Mouse (Mus musculus) left cerebral cortex, postnatal 14 days (tissue): ENCODE results near the gene Plxnb3. TPM values are rescaled to one million over a fixed set of nuclear protein-coding genes. Genes with fewer than 3 reads are reported as not detected.

Source experiments
- DNase-seq, 2 experiments: peaks; one replicate each; pipeline ENCODE4 v3.0.0; 2021 to 2022; ENCODE audit warnings: low spot score in 2 of 2, mixed read lengths in 1 of 2
- intact Hi-C: fragments of 180-260 bp; cut with DNase I; formaldehyde crosslinking; loops from one replicate; pipeline ENCODE4 v1.15.1; 2025
- total RNA-seq, 2 experiments: library from RNA; stranded (reverse); gene quantifications; 2 replicates each; pipeline ENCODE4 v1.2.3; 2021

Plxnb3 gene
- total RNA-seq, 2 experiments from 2014 or later: 9.9 to 13.4 TPM

GRCm38 (mm10) chrX:73774168-73774760 lies 17.4 kb downstream of the Plxnb3 start, which contains the start of gene Srpk3:
TSS of gene Srpk3 (plus strand) at chrX:73774405.
- intact Hi-C loops: no loop called here

GRCm38 (mm10) chrX:73774802-73775483 lies 18.1 kb downstream of the Plxnb3 start:
- no peak for DNase-seq
- intact Hi-C loops: no loop called here

More at GRCm38 (mm10) chrX:73774168-73774760, 17.4 kb downstream of the Plxnb3 start, which contains the start of gene Srpk3:
- peak in 1 of 2 experiments; percentile 44 for DNase-seq

- DNase-seq: no peak
- intact Hi-C loops: no loop called here
Observed at GRCm38 (mm10) chrX:73782227-73782626, 25.3 kb downstream of the Plxnb3 start.

- intact Hi-C loops: loop anchor here (5.0 kb wide), 1 partner anchor 68 kb away; the partner anchor contains the start of genes Abcd1 and Bcap31
Observed at GRCm38 (mm10) chrX:73785666-73786065, 28.8 kb downstream of the Plxnb3 start.

GRCm38 (mm10) chrX:73786364-73787224 lies 29.7 kb downstream of the Plxnb3 start, which contains the start of the genes Idh3g and Ssr4:
TSS of gene Idh3g (minus strand) at chrX:73786897.
TSS of gene Ssr4 (plus strand) at chrX:73787028.
- intact Hi-C loops: loop anchor here (5.0 kb wide), 1 partner anchor 69 kb away; the partner anchor contains the start of genes Abcd1 and Bcap31

More at GRCm38 (mm10) chrX:73785666-73786065, 28.8 kb downstream of the Plxnb3 start:
- no peak for DNase-seq

GRCm38 (mm10) chrX:73787225-73787558 lies 30.3 kb downstream of the Plxnb3 start:
- no peak for DNase-seq
- intact Hi-C loops: loop anchor here (5.0 kb wide), 1 partner anchor 70 kb away; the partner anchor contains the start of genes Abcd1 and Bcap31

More at GRCm38 (mm10) chrX:73786364-73787224, 29.7 kb downstream of the Plxnb3 start, which contains the start of the genes Idh3g and Ssr4:
- DNase-seq: peak; percentile 91 to 95

GRCm38 (mm10) chrX:73788501-73788900 lies 31.6 kb downstream of the Plxnb3 start:
- intact Hi-C loops: loop anchor here (5.0 kb wide), 1 partner anchor 71 kb away; the partner anchor contains the start of genes Abcd1 and Bcap31
- DNase-seq: no peak

- intact Hi-C loops: no loop called here
- no peak for DNase-seq
Observed at GRCm38 (mm10) chrX:73793039-73793438, 36.1 kb downstream of the Plxnb3 start.

- DNase-seq: no peak
- intact Hi-C loops: no loop called here
Observed at GRCm38 (mm10) chrX:73793505-73793904, 36.6 kb downstream of the Plxnb3 start.

- intact Hi-C loops: loop anchor here (5.0 kb wide), 1 partner anchor 150 kb away; no protein-coding TSS in a partner anchor
- no peak for DNase-seq
Observed at GRCm38 (mm10) chrX:73797511-73797910, 40.6 kb downstream of the Plxnb3 start.

- DNase-seq: peak; percentile 50 to 63
- intact Hi-C loops: loop anchor here (5.0 kb wide), 1 partner anchor 149 kb away; no protein-coding TSS in a partner anchor
Observed at GRCm38 (mm10) chrX:73798502-73798901, 41.6 kb downstream of the Plxnb3 start.

DNA sequence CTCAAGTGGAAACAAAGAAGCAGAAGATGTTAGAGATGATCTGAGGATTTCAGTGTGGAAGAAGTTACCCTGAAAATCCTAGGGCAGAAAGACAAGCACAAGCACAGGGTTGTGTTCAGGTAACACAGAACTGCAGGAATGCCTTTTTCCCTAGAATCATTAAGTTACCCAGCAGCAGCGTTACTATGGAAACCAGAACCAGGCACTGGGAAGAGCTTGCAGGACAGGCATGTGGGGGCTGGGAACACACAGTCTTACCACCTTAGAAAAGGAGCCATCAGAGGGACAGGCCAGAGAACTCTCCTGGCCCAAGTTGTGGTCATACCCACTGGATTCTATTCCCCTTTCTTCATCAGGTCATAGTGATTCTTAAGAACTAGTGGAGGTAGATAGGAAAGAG lies 48.9 kb downstream of the Plxnb3 start:
- intact Hi-C loops: no loop called here
- DNase-seq: peak in 1 of 2 experiments; percentile 30

GRCm38 (mm10) chrX:73815072-73815471 lies 58.2 kb downstream of the Plxnb3 start:
- intact Hi-C loops: no loop called here
- no peak for DNase-seq

GRCm38 (mm10) chrX:73816596-73817314 lies 59.9 kb downstream of the Plxnb3 start:
- intact Hi-C loops: no loop called here
- no peak for DNase-seq

Other genes with a start within 250 kb of the Plxnb3 start
- gene Dusp9, start 117.7 kb upstream of the Plxnb3 start, total RNA-seq: under 1 TPM; 0.79 to 0.82 TPM
- gene Pnck, start 97.0 kb upstream of the Plxnb3 start, total RNA-seq: 100 to 1,000 TPM; 145 to 153 TPM
- gene Slc6a8, start 83.9 kb upstream of the Plxnb3 start, total RNA-seq: 10 to 100 TPM; 85.8 to 86.1 TPM
- 10 to 100 TPM; 69.5 to 78.3 TPM for gene Bcap31, start 40.9 kb upstream of the Plxnb3 start, total RNA-seq
- gene Abcd1, start 40.5 kb upstream of the Plxnb3 start, total RNA-seq: 10 to 100 TPM; 14.8 to 14.9 TPM
- 1 to 10 TPM; 5.8 to 7.0 TPM for gene Srpk3, start 17.3 kb downstream of the Plxnb3 start, total RNA-seq
- gene Idh3g, start 29.8 kb downstream of the Plxnb3 start, total RNA-seq: 100 to 1,000 TPM; 167 to 178 TPM
- gene Ssr4, start 29.9 kb downstream of the Plxnb3 start, total RNA-seq: 100 to 1,000 TPM in 1 of 2 experiments, 10 to 100 TPM in 1; 94.7 to 109 TPM
- 100 to 1,000 TPM; 113 to 120 TPM for gene Pdzd4, start 67.9 kb downstream of the Plxnb3 start, total RNA-seq
- gene Avpr2, start 135.0 kb downstream of the Plxnb3 start, total RNA-seq: not detected
- 100 to 1,000 TPM; 240 to 245 TPM for gene L1cam, start 139.0 kb downstream of the Plxnb3 start, total RNA-seq
- 1 to 10 TPM; 5.5 to 6.0 TPM for gene Arhgap4, start 164.8 kb downstream of the Plxnb3 start, total RNA-seq
- gene Naa10, start 164.9 kb downstream of the Plxnb3 start, total RNA-seq: 10 to 100 TPM; 57.2 to 58.8 TPM
- gene Renbp, start 173.8 kb downstream of the Plxnb3 start, total RNA-seq: 1 to 10 TPM; 5.4 to 6.4 TPM
- 10 to 100 TPM; 71.8 to 73.7 TPM for gene Hcfc1, start 209.3 kb downstream of the Plxnb3 start, total RNA-seq